Mouse (Mus musculus): ENCODE measurements at regions not wholly inside any gene's neighbourhood (a gene's known extent, or its start where the extent isn't known, plus 50 kb on each side); places are given as distances from the start of the nearest gene placed in this dataset.
A peak's percentile ranks its signal among the peaks of the same experiment; 100 is the strongest.

DNA sequence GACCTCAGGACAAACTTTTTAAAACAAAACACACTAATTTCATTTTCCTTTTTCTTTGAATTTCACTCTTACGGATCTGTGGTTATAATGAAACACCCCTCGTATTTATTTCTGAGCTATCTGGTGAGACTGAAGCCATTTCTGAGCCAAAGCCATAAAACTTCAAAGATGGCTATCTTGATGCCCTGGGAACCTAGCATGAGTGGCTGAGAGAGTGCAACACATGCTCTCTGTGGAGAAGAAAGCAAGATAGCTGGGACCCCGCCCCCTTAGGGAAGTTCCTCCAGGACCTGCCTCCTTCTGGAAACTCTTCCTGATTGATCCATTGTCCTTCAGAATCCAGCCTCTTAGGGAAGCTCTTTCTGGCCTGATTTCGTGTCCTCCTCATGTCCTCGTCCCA, 57.6 kb upstream of the Myb start:
- DNase-seq, result no peak

DNA sequence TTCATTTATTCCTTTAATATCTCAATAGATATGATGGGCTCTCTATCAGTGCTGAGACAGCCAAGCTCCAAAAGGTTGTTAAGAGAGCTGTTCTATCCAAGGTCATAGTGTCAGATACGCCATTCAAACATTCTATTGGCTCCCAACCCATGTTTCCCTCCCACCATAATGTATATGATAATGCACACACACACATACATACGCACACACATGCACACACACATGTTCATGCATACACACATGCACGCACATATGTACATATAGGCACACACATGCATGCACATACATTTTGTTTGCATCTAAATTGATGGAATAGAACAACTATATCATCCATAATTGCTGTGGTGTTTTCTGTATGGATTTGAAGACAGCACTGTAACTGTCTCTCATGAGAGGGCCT, 60.0 kb upstream of the Myb start:
- DNase-seq, result no peak

DNA sequence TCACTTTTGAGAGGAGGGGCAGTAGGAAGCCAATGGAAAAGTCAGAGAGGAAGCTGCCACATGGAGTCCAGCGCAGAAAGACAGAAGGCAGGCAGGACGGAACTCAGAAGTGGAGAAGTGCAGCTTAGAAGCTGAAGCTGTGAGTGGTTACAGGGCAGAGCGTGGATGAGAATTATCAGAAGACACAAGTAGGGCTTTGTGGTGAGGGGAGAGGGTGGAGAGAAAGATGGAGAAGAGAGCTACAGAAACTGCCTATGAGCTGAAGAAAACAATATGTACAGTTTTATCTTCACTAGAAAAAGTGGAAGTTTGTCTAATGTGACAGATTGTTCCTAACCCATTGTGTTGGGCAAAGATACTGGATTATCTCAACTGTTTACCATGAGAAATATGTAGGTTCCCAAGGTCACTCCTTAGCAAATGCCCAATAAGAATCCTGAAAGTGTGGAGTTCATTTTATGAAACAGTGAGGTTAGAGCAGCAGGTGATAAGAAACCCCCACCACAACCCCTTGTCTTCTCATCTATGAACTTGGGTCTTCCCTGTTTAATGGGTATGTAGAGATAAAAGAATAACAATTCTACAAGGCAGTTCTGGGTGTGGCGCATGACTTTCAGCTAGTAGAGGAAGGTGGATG, 60.6 kb upstream of the Myb start:
- DNase-seq, result no peak

DNA sequence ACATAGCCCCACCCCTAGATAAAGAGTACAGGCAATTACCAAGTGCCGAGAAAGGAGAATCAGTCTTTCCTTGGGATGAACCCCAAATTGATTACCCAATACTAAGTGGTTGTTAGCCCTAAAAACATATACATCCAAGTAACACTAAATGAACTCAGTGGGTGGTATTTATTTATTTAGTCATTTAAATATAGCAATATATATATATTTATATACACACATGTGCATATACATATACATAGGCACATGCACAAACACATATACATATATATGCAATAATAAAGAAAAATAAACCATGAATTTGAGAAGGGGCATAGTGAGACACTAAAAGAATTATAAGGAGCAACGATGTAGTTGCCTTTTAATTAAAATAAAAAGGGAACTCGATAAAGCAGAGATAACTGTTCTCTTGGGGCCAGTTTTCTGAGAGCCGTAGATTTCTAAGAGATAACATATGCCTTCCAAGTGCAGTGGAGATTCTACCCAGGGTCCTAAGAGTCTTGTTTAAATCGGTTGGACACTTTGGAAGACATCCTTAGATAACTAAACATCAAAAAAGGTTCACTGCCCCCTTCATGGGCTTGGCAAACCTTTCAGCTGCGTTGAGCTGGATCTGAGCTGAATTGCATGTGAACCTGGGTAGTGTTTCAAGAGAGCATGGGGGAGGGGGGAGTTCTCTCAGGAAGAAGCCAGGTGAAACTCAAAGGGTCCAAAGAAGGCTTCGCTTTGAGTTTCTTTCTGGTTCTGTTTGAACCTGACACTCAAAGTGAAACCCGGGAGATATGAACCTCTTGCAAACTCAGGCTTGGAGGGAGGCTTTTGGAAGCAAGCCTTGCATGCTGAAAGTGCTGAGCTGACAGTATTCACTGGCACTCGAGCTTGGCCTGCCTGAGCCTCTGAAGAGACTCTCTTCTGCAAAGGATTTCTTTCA, 61.6 kb upstream of the Myb start:
- no peak for DNase-seq

DNA sequence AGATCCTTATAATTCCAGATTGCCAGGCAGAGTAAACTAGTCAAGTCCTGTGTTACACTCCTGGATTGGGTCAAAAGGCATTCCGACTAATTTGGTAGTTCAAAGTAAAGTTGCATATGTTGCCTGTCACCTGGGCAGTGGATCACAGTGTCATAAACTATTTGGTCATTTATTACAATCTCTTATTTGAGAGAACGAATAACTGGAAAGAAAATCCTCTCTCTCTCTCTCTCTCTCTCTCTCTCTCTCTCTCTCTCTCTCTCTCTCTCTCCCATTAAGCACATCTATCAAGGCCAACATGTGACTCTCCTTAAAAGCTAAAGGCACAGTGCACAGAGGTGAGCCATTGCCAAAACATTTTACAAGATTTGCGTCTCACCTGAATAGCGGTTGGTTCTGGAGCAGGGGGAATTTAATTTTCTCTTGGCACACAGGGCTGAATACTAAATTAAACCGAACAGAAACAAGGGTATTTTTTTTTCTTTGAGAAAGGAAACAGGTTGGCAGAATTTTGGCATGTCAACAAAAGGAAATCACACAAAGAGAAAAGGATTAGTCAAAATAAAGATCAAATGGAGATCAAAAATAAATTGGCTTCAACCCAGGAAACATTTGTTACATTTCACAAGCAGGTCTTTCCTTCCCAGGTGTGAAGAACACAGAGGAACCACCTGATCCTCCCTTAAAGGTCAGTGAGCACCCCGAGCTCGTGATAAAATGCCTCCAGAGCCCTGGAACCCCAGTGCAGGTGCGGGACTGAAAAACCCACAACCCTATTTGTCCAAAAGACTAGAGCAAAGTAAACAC, 62.5 kb upstream of the Myb start:
- no peak for DNase-seq

DNA sequence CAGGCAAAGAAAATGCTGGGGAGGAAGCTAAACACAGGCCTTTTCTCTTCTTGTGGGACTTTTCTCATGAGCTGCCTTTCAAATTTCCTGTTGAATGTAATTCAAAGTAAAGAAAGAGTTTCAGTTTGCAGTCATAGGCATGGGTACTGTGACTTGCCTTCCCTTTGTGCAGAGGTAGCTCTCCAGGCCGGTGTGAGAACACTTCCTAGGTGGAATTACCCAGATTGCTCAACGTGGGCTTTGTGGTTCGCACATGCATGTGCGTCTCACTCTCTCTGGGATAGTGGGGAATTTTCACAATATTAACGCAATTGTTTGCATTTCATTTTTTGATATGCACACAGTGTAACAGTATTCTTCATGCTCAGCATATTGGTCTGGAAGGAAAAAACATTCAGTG, 63.4 kb upstream of the Myb start:
- DNase-seq, result no peak

DNA sequence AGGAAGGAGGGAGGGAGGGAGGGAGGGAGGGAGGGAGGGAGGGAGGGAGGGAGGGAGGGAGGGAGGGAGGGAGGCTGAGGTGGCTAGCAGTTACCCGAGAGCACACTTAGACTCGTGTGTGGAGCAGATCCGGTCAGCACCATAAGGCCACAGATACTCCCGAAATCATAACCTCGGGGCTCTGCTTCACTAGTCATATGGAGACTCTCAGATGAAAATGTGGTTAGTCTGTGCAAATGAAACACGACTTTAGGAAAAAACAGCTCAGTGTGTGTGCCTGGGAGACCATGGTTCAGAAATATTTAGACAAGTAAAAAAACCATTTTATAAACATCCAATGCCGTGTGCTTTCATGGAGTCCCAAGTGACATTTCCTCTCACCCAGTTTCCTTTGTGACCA, 65.4 kb upstream of the Myb start:
- no peak for DNase-seq

DNA sequence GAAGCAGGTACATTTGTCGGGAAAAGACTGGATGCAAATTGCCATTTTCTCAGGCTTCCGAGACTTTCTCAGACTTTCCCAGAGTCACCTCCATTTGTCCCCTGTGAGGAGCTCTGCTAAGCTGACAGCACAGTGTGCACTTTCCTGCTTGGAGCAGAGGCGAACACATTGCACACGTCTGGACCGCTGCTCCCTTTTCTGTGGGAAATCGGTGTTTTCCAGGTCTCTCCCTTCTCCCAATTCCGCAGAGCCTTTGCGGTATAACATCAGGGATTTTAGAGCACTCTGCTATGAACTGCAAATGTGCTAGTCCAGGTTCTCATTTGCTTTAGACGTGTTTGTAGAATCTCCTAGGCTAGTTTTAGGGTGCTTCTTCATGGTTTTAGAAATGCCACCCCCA, 67.0 kb upstream of the Myb start:
- DNase-seq, result no peak

DNA sequence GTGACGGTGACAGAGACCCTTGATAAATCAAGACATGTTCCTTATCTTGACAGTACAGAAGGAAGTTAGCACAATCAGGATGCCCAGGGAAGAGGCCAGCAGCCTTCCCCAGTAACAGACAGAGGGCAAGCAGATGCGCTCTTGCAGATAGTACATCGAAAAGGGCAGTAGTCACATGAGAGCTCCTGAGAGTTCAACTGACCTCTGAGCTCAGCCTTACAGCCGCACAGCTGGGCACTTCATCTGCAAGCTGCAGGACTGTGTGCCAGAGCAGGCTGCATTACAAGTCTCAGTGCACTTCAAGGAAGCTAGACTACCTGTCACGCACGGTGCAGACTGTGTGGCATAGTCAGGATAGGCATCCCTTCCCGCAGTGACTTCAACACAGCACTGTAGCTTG, 67.2 kb upstream of the Hbs1l start:
- DNase-seq, result no peak

DNA sequence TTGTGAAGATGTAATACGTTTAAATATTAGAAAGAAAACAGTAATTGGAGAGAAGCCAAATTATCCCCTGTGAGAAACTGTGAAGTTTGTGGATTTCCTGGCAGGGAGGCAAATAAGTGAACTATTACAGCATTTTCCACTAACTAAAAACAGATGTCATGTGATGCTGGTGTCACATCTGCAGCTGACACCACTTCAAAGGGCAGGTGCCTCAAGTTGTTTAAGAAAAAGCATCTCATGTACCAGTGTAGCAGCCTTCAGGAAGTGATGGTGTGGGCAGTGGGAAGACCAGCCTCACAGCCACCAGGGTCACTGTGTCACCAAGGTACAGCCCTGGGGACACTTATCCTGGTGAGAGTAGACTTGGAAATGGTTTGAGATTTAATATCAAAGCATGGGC, 60.6 kb upstream of the Hbs1l start:
- DNase-seq, result peak; percentile 25 to 26

DNA sequence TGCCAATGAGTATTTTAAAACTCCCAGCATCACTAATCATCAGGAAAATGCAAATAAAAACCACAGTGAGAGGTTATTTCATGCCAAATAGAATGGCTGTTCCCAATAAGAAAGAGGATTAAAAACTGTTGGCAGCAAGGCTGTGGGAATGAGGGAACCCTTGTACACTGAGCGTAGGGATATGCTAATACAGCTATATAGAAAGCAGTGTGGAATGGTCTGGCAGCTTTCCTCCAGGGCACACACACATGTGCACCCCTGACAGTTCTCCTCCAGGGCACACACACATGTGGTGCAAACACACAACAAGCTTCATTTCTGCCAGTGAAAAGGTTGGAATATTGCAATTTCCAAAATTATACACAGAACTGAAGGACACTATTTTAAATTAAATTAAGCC, 58.8 kb upstream of the Hbs1l start:
- no peak for DNase-seq

DNA sequence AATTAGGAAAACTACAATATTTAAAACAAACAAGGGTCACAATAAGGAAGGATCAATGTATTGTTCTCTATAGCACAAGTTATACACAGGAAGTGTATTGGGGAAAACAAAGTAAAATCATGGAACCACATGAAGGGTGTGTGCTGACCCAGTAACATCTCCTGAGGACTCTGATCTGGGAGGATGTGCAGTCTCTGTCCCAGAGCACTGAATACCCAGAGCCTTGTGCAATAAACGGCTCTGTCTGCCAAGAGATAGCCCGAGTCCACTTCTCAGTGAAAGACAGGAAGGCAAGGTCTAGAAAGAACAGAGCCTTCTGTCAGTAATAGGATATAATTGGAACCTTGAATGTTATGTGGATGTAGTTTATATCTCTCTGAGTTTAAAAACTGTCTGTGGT, 56.3 kb upstream of the Hbs1l start:
- no peak for DNase-seq

DNA sequence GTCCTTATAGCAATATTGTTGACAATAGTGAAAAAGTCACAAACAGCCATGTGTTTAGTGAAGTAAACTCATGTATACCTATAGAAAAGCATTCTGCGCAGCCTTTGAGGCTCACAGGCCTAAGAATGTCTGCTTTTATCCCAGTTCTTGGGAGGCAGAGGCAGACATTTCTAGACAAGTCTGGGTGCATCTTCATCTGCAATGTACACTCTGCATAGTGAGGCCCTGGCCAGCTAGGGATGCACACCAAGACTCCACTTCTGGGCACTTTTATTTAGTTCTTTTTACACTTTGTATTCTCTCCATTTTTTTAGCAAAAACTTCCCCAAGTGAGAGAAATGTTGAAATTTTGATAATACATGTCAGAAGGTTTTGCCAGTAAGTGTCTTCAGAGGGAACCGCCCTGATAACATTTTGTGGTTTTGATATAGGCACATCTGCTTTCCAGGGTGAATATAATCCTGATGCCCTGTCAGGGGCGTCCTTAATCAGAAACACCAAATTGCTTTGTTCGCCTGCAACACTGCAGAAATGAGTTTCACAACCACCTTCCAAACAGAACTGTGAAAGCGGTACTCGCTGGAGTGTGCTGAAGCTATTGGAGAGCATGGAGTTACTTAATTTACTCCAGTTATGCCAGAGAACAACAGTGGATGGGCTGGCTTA, 54.1 kb upstream of the Hbs1l start:
- no peak for DNase-seq

DNA sequence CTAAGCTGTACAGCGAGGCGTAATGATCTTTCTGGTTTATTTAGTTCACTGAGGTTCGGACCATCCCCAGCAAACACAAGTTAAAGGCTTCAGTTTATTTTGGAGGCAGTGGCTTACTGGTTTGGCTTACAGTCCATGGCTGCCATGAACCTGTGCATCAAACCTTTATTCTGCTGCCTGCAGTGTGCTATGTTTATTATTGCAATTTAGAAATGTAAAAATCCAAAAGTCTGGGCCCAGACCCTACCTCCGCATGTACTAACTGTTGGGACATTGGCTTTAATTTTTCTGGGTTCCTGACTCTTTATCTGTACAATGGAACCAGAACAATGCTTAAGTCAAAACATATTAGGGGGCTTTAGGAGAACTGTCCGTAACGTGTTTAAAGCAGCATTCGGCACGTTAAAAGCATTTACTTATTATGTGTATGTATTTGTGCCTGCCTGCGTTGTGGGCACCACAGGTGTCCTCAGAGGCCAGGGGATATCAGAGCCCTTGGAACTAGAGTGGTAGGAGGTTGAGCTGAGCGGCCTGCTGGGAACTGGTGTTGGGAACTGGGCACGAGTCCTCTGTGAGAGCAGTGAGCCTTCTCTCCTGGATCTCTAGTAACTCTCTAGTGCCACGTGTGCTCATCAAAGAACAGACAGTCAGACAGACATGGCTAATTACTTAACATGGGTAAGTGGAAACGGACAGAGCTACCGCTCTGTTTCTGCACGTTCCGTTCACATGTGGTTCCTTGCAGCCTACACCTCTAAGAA, 53.1 kb upstream of the Hbs1l start:
- DNase-seq, result no peak

DNA sequence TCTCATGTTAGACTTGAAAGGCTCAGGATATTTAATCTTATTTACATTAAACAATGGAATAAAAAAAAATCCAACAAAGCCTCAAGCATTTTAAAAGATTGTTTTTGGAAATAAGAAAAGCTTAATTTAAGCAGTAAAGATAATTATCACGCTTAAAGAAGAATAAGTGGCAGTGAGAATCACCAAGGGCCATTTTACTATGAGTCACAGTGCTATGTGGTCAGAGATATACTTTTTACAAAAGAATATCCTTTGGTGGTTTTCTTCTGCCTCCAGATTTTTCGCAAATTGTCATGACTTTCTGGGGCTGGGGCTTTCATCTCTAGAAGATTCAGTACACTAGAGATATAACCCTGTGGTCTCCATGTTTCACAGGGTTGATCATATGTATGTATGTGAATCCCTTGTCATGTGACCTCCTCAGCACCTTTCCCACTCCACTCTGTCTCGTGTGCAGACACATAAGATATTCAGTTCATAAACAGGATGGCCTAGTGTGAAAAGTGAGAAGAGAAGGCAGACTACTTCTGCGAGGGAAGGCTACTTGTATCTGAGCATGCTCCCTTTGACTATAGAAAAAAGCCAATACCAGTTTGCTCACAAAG, 50.8 kb upstream of the Hbs1l start:
- no peak for DNase-seq

DNA sequence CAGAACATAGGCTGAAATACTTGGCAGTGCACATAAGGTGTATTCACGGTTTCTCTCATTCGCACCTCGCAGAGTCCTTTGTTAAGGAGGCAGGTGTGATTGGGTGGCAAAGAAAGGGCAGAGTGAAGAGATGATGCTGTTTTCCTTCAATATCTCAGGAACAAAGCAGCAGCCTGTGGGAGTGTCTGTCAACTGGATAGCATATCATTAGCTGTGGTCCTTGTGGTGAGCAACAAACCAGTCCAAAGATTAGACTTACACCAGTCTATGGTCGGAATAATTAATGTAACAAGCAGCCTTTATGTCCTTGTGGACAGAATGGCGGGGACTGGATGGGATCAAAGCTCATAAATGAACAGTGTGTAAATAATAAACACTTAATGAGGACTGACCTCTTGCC, 50.2 kb upstream of the Hbs1l start:
- DNase-seq, result no peak

Measured in B cell, adult 2 months (primary cell).